Mouse (Mus musculus) liver, postnatal 0 days (tissue): ENCODE measurements around the gene Zc3h7b.

Experiments used
- CTCF ChIP-seq: sonication (generic); IDR thresholded peaks from 2 replicates; pipeline ENCODE4 v1.5.1; 2016; ENCODE audit warnings: antibody characterized with exemption, low read depth
- EP300 ChIP-seq: IDR thresholded peaks from 2 replicates; pipeline ENCODE4 v1.6.1; 2016; ENCODE audit warnings: antibody characterized with exemption, low read depth, mild to moderate bottlenecking

GRCm38 (mm10) chr15:81835007-81835880 lies 90.4 kb downstream of the Zc3h7b start:
- TF ChIP-seq CTCF (no peak), EP300 (no peak)
